Mouse (Mus musculus) liver (tissue): Measurements from ENCODE around the gene Kif16b.

Experiments
- DNase-seq: peaks from one replicate; pipeline ENCODE4 v3.0.0-alpha.2; 2020; ENCODE audit warnings: mixed read lengths

The Kif16b gene

DNA sequence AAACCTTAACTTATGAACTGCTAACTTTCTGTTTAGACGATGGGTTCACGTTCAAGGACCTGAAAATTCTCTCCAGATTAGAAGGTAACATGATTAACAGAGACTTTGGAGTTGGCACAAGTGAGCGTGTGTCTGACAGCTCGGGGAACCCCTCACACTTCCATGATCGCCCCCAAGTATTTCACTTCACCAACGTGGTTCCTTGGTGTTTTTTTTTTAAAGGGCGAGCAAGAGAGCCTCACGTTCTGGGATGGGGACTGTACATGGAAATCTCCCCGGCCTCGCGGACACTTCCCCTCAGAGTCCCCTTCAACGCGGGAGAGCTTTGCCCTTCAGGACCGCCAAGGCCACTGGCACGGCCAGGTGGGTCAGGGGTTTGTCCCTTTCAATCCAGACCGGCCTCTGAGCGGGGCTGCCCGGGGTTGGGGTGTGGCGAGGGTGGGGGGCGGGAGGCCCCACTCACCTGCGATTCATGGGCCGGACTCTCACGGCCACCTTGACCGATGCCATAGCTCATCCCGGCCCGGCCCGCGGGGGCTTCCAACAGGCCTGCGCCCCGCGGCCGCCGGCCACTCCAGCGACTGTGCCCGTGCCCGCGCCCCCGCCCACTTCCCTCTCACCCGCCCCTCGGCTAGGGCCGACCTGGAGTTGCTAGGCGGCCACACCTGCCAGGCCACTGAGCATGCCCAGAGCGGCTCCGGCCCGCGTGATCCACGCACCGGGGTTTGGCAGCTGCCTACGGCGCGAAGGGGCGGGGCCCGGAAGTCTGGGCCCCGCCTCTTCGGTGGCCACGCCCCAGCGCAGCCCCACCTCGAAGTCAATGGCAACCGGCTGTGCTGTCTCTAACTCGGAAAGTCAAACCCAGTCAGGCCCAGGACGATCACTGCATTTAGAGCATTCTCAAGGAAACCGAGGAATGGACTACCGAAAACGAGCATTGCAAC, at the start of gene Kif16b:
Kif16b (minus strand) TSS at position 670 of the 944 bp plus-strand sequence.
- DNase-seq, result peak; percentile 95

DNA sequence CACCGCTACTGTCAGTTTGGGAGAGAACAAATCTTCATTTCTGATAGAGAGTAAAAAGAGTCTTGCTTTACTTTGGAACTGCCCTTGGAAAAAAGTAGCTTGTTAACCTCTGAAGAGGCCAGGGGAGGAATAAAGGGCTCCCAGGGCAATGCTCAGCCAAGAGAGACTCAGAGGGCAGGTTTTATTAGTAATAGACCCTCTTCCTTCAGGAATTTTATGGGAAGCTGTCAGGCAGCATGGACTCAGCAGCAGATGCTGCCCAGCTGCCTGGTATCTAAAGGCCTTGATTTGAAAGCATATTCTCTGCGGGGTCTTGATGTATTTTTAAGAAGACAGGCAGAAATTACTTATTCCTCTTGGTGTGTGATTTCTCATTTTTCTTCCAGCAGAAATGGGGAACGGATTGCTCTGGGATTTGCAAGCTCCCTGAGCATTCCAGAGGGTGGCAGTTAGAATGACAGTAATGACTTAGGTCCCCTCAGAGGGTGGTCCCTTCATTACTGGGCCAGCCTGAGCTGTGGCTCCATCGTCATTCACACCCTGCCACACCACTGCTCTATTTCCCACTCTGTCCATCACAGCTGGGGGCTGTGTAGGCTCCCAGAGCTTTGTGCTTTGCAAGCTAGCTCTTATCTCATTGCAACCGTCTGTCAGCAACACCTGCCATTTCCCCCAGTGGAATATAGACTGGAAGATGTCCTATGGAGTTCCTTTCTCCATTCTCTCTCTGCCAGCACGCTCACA, 39.7 kb upstream of the Kif16b start:
- no peak for DNase-seq

DNA sequence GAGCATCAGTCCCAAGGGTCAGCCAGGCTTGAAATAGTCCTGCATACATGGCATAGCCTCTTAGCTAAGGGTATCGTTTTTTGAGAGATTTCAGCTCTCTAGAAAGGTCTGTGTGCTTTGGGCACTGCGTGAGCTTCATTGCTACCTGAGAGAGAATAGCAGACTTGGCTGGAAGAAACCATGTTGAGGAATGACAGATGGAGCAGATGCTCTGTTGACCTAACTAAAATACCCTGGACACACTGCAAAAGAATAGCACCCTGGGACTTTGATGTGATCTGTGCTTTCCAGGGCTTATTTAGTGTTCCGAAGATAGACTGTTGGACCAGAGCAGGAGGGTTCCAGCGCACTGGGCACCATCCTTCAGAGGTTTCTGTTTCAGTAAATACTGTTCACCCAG, 29.1 kb upstream of the Kif16b start:
- no peak for DNase-seq

DNA sequence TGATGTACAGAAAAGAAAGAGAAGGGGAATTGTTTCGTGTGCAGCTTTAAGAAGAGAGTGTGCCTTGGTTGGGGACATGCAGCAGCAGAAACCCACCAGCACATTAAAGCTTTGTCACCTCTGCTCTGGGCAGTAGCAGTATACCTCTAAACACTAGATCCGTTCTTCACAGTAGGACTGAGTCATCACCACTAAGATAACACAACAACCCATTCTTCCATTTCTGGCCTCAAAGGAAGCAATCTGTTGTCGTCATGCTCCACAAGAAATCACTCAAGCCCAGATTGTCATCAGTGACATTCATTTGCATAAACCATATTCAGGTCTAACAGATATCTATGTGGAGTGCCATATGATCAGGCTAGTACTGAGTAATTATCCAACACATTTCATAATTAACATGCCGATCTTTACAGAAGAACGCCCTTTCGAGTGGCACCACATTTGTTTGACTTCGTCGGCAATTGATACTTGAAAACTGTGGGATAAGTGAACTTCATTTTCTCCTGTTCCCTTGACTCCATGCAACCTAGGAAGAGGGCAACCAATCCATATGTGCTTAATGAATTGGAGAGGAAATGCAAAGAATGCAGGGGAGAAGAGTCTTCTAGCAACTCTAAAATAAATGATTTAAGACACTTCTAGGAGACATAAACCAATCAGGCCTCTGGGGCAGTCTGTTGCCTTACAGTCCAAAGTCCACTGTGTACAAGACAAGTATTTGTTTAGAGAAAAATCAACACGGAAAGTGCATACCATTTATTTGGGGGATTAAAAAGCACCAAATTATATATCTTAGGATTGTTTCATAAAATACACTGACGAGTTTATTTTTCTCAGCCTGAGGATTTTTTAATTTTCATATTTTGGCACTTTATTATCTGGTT, 28.1 kb upstream of the Kif16b start:
- DNase-seq, result no peak

DNA sequence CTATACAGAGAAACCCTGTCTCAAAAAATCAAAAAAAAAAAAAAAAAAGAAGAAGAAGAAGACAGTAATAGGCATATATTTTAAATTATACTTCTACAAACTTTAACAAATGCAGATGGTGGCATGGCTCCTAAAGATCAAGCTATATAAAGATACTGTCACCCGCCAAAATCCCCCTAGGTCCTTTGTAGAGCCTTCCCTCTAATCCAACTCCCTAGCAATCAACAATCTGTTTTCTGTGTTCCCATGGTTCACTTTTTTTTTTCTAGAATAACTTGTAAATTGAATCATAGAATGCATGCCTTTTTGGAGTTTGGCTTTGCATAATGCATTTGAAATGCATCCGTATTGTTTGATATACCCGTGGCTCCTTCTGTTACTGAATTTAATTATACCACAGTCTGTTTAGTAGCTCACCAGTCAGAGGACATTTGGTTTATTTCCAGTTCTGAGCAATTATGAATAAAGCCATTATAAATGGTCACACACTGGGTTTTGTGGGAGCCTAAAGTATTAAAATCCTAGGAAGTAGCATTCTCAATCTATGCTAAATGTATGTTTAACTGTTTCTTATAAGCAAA, 9.6 kb upstream of the Kif16b start:
- DNase-seq, result no peak

DNA sequence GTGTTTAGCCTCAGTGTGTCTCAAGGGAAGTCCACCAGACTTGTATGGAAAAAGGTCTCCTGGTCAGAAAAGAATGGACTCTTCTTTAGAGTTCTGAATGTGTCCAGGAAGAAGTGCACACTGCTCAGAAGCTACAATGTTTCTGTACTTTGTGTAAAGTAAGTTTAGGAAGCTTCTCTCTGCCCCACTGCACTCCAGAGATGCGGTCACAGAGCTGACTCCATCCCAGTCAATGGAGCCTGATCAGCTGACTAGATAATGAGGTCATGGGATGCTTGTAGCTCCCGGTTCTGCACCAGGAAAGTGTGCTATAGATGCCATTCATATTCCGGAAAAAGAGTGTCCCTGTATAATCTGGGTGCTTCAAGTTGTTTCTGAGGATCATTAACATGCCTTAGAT, 7.9 kb upstream of the Kif16b start:
- no peak for DNase-seq

DNA sequence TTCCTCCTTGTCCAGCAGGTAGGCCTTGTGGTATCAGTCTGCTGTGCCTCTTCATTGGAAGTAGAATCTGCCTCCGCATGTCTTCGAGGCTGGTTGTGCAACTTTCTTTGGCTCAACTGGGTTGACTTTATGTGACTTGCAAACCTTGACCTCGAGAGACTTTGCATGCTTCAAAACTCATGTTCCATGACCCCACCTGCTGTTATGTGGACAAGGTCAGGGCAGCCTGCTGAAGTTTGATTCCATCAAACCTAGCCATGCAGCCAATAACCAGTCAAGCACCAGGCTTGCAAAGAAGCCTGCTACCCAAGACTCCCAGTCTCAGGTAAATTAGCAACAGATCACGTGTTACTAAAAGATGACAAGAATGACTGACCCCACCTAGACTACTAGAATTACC, 5.7 kb upstream of the Kif16b start:
- no peak for DNase-seq

DNA sequence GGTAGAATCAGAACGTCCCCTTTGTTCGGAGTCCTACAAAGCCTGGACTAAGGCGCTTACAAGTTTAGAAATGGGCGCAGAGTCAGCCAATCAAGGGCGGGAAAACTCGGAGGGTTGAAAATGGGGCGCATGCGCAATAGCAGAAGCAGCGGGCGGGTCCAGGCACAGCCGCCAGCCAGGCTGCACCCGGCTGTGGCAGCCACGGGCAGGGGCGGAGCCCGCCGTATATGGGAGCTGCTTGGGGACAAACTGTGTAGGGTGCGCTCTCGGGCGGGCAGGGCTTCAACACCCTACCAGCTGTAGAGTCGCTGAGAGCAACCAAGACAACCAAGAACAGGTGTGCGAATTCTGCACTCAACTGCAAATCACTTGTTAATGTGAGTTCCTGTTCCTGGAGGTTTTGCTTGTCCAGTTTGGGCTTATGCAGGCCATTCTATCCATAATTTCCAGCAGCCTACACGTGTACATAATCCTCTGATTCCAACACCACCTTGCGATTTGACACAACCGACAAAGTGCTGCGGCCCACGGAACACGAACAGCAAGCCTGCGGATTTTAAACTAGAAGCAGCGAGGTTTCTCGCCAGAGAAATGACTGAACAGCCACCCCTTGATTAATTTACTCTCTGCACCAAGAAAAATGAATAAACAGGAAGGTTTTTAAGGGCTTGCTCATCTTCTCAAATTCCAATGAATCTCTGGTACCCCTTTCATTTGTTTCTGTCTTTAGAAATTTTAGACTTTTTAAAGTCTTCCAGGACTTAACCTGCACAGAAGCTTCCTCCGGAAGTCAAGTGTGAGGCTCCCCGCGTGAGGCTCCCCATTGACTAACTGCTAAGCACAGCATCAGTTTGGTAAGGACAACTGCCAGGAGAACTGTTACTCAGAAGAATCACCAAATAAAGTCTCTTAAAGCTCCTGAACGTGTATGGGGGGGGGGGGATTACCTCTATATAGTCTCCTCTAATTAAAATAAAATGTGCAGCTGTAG, 1.9 kb upstream of the Kif16b start:
- peak; percentile 95 for DNase-seq

DNA sequence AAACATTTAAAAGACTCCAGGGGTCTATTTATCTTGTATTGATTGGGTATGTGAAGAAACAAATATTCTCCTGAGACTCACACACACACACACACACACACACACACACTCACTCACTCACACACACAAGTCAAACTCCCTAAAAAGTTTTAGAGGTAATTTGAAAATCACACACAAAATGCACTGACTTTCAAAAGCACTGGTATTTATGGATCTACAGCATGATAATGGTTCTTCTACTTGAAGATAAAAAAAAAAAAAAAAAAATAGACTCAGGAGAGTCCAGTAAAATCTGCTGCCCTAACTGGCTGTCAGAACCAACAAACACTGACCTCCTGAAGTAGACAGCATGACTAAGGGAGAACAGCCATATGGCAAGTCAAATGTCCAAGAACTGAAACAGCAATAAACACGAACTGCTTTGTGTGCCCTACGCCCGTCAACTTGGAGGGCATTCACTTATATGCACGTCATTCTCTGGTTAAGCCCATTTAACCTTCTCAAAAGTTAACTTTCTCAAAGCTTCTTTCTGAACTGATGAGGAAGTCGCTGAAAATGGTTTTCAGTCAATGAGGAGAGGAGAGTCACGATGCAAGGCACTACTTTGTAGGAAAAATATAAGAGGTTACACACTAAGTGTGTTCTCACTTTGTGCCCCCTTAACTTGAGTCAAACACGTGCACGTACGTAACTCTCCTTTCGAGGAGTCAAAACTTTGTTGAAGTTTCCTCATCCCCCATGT, 1.0 kb downstream of the Kif16b start:
- DNase-seq, result no peak

DNA sequence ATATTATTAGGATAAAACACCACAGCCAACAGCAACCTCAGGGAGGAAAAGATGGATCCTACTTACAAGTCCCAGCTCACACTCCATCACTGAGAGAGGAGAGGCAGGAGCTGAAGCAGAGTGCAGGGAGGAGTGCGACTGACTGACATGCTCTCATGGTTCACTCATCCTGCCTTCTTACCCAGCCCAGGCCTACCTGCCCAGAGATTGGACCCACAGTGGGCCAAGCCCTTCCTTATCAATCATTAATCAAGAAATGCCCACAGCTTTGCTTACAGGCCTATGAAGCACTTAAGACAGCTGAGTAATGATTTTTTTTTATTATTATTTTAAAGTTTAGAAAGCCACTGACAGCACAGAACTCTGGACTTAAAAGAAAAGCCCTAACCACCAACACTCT, 7.6 kb downstream of the Kif16b start:
- no peak for DNase-seq

DNA sequence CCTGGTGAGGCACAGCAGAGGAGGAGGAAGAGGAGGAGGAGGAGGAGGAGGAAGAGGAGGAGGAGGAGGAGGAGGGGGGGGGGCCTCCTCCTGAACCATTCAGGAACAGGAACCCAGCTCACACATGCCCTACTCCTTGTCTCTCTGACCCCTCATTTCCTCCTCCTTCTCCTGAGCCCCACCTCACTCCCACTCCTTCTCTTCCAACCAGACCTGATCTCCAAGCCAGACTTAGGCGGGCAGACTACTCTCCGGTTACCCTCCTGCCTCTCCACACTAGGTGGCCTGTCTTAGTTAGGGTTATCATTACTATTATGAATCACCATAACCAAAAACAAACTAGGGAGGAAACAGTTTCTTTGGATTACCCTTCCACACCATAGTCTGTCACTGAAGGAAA, 10.0 kb downstream of the Kif16b start:
- DNase-seq, result no peak

DNA sequence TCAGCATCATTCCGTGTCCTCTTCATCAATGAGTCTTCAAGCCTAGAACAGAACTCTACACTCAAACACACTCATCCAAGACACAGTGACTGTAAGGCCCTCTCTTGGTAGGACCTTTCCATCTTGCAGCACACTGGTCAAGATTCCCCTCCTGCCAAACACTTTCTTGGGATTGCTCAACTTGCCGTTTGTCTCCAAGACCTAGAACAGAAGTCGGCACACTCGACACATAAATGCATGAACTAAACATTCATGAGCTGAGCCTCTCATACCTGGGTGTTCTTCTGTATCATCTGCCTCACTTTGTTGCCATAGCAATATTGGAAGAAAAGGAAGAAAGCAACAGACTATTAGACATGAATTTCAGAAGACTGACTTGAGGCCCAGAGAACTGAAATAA, 16.9 kb downstream of the Kif16b start:
- no peak for DNase-seq

DNA sequence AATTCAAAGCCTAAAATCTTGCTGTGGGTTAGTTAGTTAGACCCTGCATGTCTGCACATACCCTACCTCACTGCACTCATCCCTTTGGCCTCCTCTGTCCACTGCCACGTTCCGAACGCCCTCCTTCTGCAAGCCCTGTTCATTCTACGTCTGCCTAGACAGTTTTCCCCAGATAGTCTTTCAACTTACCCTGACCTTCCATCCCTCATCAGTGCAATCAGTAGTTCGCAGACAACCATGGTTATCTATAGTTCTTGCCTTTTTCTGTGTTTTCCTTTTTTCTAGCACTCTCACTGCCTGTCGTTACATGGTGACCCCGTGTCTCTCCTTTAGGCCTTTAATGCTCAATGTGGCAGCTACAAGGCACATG, 17.7 kb downstream of the Kif16b start:
- no peak for DNase-seq

DNA sequence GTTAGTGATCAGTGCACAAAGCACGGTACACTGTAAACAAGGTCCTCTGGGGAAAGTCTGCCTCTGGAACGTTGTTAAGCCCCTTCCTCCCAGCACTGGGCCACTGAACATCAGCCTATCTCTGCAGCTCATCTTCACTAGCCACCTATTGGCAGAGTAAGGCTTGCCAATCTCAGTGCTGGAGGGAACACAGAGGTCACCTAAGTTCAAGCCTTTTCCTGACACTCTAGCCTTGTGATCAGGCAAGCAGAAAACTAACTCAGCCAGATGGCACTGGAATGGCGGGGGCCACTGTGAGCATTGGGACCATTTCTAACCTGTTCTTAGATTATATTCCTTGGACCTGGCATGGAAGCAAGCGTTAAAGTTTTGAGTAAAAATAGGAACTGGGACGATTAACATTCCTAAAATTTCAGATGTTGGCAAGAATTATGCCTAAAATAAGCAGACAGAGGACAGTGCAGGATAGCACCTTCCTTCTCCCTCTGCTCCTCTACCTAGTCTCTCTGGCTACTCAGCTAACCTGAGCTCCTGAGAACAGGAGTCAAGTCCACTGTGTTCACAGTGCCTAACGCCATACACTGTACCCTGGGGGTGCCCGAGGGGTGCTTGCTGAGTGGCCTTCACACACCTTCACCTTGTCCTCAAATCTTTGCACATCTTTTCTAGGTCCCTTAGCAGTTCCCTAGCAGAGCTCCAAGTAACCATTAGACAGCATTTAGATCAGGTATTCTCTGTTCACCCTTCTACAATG, 18.3 kb downstream of the Kif16b start:
- no peak for DNase-seq

DNA sequence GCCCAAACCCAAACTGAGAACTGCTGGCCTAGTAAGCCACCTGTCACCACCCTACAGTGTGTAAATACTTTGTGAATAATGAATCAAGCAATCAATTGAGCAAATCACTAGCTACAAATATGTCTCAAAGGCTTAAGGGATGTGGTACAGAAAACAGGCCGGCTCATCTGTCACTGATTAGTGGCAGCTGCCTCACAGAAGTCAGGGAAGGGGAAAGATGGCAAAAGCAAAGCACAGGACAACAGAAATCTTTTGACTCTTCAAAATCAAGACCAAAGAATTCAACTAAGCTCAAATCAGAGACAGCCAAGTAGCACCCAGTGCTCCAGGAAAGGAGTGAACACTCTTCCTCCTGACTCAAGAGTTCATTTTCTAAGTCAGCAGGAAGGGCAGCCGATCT, 18.9 kb downstream of the Kif16b start:
- no peak for DNase-seq

DNA sequence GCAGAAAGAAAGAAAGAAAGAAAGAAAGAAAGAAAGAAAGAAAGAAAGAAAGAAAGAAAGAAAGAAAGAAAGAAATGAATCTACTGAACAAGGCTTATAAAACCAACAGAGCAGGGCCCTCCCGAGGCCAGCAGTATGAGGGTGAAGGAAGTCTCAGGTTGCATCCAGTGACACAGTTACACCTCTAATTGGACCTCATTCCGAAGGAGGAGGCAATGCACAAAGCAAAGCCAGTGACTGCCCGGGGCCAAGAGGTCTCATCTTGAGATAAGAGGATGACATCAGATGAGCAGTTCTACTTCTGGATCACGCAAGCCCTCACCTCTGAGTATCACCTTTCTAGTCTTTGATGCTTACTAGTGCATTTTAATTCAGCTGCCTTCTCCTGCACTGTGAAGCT, 20.2 kb downstream of the Kif16b start:
- no peak for DNase-seq

DNA sequence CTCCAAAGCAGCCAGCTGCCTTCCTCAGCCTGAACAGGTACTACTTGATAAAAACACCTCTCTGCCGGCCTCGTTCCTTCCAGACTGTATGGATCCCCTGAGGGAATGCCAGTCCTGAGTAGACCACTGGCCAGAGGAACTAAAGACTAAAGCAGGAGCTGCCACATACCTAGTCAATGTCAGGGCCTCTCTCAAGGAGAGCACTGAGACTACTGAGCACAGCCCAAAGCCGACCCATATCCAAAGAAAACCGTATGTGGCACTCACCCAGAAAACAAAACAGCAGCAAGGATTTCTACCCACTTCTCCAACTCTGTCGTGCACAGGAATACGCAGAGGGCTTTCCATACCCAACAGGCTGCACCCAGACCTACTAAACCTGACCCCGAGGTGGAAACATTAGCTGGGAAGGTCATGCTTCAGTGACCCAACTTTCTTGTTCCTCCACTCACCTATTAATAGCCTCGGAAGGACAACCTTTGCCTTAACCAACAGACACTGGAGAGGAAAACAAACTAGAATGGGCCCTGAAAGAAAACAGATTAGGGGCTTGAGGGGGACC, 22.0 kb downstream of the Kif16b start:
- DNase-seq, result no peak

DNA sequence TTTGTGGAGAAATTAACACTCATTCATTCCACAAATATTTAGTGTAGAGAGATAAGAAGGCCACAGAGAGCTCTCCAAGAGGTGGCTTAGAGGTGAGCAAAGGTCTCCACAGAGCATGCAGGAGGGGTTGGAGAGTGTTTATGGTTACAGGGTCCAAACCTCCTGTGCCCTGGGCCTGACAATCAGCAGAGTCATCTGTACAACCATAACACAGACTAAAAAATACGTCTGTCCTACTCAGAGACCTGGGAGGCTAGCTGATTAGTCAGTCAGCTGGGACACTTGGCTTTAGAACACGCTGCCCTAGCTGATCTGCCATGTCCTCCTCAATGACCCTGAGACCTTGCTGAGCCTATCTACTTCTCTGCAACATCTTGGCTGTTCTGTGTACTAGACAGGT, 24.7 kb downstream of the Kif16b start:
- no peak for DNase-seq

DNA sequence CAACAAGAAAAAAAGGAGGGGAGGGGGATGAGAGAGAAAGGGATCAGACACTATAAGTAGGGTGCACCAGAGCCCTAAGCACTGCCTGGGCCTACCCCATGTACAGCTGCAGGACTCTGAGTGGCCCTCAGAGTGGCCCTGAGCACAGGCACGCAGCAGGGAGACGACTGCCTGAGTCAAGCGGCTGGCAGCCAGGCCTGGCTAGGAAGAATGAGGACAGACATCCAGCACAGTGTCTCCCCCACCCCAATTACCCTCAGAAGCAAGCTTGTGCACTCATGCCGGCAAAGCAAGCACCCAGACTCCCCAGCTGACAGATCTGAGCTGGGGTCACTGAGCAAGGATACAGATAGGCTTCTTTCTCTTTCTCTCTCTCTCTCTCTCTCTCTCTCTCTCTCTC, 25.4 kb downstream of the Kif16b start:
- DNase-seq, result no peak

DNA sequence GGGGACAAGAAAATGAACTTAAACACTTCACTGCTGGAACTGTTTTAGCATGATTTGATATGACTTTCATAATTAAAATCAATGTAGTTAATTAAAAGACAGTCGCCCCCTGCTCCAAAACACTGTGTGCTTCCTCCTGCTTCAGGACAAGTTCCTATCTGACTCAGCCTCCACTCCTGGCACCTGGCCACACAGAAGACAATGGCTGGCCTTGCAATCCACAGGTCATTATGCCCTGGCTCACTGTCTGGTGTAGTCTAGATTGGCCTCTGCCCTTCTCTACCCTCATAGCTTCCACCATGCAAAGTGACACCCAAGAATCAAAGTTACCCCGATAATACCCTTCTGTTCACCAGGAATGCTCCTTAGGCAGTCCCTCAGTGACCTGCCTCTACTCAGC, 26.8 kb downstream of the Kif16b start:
- DNase-seq, result no peak
